In the genomic region with DNA sequence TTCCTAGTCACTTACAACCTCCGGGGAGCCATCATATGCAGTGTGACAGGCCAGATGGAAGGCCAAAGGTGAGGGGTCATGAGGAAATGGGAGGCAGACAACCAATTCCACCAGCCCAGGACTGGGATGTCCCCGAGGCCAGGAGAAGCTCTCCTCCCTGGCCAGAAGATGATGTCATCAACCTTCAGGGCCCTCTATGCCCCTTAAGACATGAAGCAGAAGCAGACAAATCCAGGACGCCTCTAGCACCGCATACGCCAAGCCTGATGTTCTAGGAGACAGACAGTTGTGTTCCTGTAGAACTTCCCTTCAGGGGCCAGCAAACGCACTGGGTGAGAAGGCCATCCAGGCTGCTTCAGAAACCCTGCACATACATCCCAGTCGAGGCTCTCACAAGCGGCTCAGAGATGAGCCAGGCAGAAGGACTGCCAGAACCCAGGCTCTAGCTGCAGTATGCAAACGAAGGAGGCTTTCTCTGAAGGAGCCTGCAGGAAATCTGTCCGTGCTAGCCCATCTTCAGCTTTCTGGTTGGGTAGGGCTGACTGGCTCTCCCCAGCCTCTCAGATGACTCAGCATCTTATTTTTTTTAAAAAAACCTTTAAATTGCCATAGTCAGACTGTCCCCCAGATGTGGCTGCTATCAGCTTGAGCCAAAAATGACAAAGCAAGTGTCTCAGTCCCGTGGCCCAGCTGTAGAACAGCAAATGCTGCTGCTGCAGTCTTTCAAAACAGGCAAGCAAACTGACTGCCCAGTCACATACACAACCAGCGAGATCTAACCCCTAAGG, we compare ENCODE assay signal across 8 mouse cellular contexts. TPM values are rescaled to one million over a fixed set of nuclear protein-coding genes. Genes with fewer than 3 reads are reported as not detected.
A peak's percentile ranks its signal among the peaks of the same experiment; 100 is the strongest.
DNase-seq lines count a peak whose midpoint lies in the region; ATAC-seq and TF ChIP-seq lines count a peak whose summit lies in the region.

No protein-coding gene starts in this region.

- H3K27ac ChIP-seq in lung, embryonic 14.5 days (ENCODE audit: low read depth): peak overlapping the region; percentile 70
- H3K27ac ChIP-seq in heart, embryonic 10.5 days: peak overlapping the region; percentile 79
- peak overlapping the region; percentile 99 for H3K27ac ChIP-seq in liver, embryonic 13.5 days

- no peaks in the 10 kb centered on the region for H3K27me3 ChIP-seq in lung, embryonic 14.5 days (ENCODE audit: insufficient read depth, low read length)
- no peaks in the 10 kb centered on the region for H3K27me3 ChIP-seq in heart, embryonic 10.5 days (ENCODE audit: insufficient read depth, poor library complexity, severe bottlenecking)
- H3K27me3 ChIP-seq in liver, embryonic 13.5 days: no peaks in the 10 kb centered on the region

- no peak overlapping the region for H3K4me3 ChIP-seq in lung, embryonic 14.5 days (ENCODE audit: low read depth, low read length)
- H3K4me3 ChIP-seq in heart, embryonic 10.5 days: 0 out of 2 replicates have a peak overlapping the region, but pooled peaks have one; percentile 31
- H3K4me3 ChIP-seq in liver, embryonic 13.5 days (replicated peaks): peak overlapping the region; percentile 51

- ATAC-seq in lung, embryonic 14.5 days (ENCODE audit: insufficient read depth): peak; percentile 70
- peak; percentile 87 for ATAC-seq in liver, embryonic 13.5 days (ENCODE audit: low read depth)

- 48% methylated on average over 12 of the region's 12 CpGs for WGBS in lung, embryonic 14.5 days
- WGBS in heart, embryonic 10.5 days: 42% methylated on average over 12 of the region's 12 CpGs
- 25% methylated on average over 12 of the region's 12 CpGs for WGBS in liver, embryonic 13.5 days (ENCODE audit: insufficient replicate concordance)

- peak overlapping the region; percentile 18; the same call in 1 of the 2 replicates for H3K4me2 ChIP-seq in lung, embryonic 14.5 days
- H3K4me2 ChIP-seq in liver, embryonic 13.5 days: peak overlapping the region; percentile 86

- peaks cover 13% of the 10 kb centered on the region for H3K4me1 ChIP-seq in lung, embryonic 14.5 days (ENCODE audit: insufficient read depth)
- H3K4me1 ChIP-seq in heart, embryonic 10.5 days: peaks cover 83% of the 10 kb centered on the region
- peaks cover 99% of the 10 kb centered on the region for H3K4me1 ChIP-seq in liver, embryonic 13.5 days (replicated peaks)

- H3K9me3 ChIP-seq in lung, embryonic 14.5 days (ENCODE audit: low read depth, low read length): no peaks in the 10 kb centered on the region
- no peaks in the 10 kb centered on the region for H3K9me3 ChIP-seq in heart, embryonic 10.5 days
- H3K9me3 ChIP-seq in liver, embryonic 13.5 days (replicated peaks): no peaks in the 10 kb centered on the region

- H3K9ac ChIP-seq in lung, embryonic 14.5 days: no peak overlapping the region
- peak overlapping the region; percentile 77 for H3K9ac ChIP-seq in liver, embryonic 13.5 days

- no peaks in the 10 kb centered on the region for H3K36me3 ChIP-seq in lung, embryonic 14.5 days (ENCODE audit: insufficient read depth)
- 0 out of 2 replicates have a peak, but pooled peaks cover 4% of the 10 kb centered on the region for H3K36me3 ChIP-seq in heart, embryonic 10.5 days
- H3K36me3 ChIP-seq in liver, embryonic 13.5 days: peaks cover 20% of the 10 kb centered on the region; the same call in 1 of the 2 replicates

- peak; percentile 59 for DNase-seq in lung, embryonic 14.5 days
- DNase-seq in lung, postnatal 10 days: no peak
- peak; percentile 51 for DNase-seq in adipocyte (ENCODE audit: low spot score)
- peak; percentile 80 for DNase-seq in heart, embryonic 10.5 days (ENCODE audit: low spot score)
- DNase-seq in liver, embryonic 13.5 days: peak; percentile 81
- DNase-seq in testis, postnatal 14 days (ENCODE audit: low spot score): no peak
- DNase-seq in kidney, adult 8-10 months: no peak
- DNase-seq in thymus, postnatal 4 days: no peak

- TF ChIP-seq CTCF in lung, embryonic 14.5 days (IDR thresholded peaks at IDR 0.05; ENCODE audit: low read depth): no peak

RNA-seq across cellular contexts. Expression of a gene that starts 8.3 kb away (rescaled TPM):
- 17.4 and 22.8 TPM in 2 replicates for polyA plus RNA-seq in lung, embryonic 14.5 days (2014; fragmentation: Nextera tagmentation; extraction: Ambion mirVana)
- 8.5 and 10.3 TPM in 2 replicates for polyA plus RNA-seq in heart, embryonic 10.5 days (2016; fragmentation: Nextera tagmentation; extraction: Ambion mirVana)
- polyA plus RNA-seq in liver, embryonic 13.5 days (2015; fragmentation: Nextera tagmentation; extraction: Ambion mirVana): 17.5 and 22.1 TPM in 2 replicates

RNA-seq across cellular contexts. Expression of a gene that starts 13.3 kb away (rescaled TPM):
- not detected in 2 replicates for polyA plus RNA-seq in lung, embryonic 14.5 days (2014; fragmentation: Nextera tagmentation; extraction: Ambion mirVana)
- polyA plus RNA-seq in heart, embryonic 10.5 days (2016; fragmentation: Nextera tagmentation; extraction: Ambion mirVana): not detected in 2 replicates
- not detected in 2 replicates for polyA plus RNA-seq in liver, embryonic 13.5 days (2015; fragmentation: Nextera tagmentation; extraction: Ambion mirVana)

RNA-seq across cellular contexts. Expression of a gene that starts 42.2 kb away (rescaled TPM):
- polyA plus RNA-seq in lung, embryonic 14.5 days (2014; fragmentation: Nextera tagmentation; extraction: Ambion mirVana): 4.0 and 5.5 TPM in 2 replicates
- 2.3 and 2.7 TPM in 2 replicates for polyA plus RNA-seq in heart, embryonic 10.5 days (2016; fragmentation: Nextera tagmentation; extraction: Ambion mirVana)
- 28.5 and 32.7 TPM in 2 replicates for polyA plus RNA-seq in liver, embryonic 13.5 days (2015; fragmentation: Nextera tagmentation; extraction: Ambion mirVana)

RNA-seq across cellular contexts. Expression of a gene that starts 53.9 kb away (rescaled TPM):
- polyA plus RNA-seq in lung, embryonic 14.5 days (2014; fragmentation: Nextera tagmentation; extraction: Ambion mirVana): 8.9 and 9.8 TPM in 2 replicates
- polyA plus RNA-seq in heart, embryonic 10.5 days (2016; fragmentation: Nextera tagmentation; extraction: Ambion mirVana): 6.7 and 8.7 TPM in 2 replicates
- 5.8 and 6.6 TPM in 2 replicates for polyA plus RNA-seq in liver, embryonic 13.5 days (2015; fragmentation: Nextera tagmentation; extraction: Ambion mirVana)

Comparison
In these comparisons a context has a peak if more than half of its experiments do, and no peak if none do; other contexts are left out.
1. DNase-seq: peak in lung, embryonic 14.5 days (single experiment), adipocyte (single experiment), heart, embryonic 10.5 days (single experiment) and liver, embryonic 13.5 days (single experiment); none in lung, postnatal 10 days (single experiment), testis, postnatal 14 days (single experiment), kidney, adult 8-10 months (0 of 2) and thymus, postnatal 4 days (single experiment).
2. Peak in every context shown above with its lines, with median percentiles within 50 percentile points of each other: H3K27ac ChIP-seq.